Mouse (Mus musculus) olfactory bulb, adult 2 months (tissue): ENCODE measurements at regions not wholly inside any gene's neighbourhood (a gene's known extent, or its start where the extent isn't known, plus 50 kb on each side); places are given as distances from the start of the nearest gene placed in this dataset.

ENCODE experiments used
- CTCF ChIP-seq: fragments of 200-500 bp; IDR thresholded peaks from 2 replicates; pipeline ENCODE4 v1.5.1; 2012; ENCODE audit warnings: low read depth, mild to moderate bottlenecking, low read length, moderate library complexity; ENCODE audit not compliant: insufficient read depth
- POLR2A ChIP-seq: fragments of 200-500 bp; IDR thresholded peaks from 2 replicates; pipeline ENCODE4 v1.6.1; 2012; ENCODE audit warnings: mild to moderate bottlenecking, low read depth, low read length, moderate library complexity; ENCODE audit not compliant: insufficient read depth

DNA sequence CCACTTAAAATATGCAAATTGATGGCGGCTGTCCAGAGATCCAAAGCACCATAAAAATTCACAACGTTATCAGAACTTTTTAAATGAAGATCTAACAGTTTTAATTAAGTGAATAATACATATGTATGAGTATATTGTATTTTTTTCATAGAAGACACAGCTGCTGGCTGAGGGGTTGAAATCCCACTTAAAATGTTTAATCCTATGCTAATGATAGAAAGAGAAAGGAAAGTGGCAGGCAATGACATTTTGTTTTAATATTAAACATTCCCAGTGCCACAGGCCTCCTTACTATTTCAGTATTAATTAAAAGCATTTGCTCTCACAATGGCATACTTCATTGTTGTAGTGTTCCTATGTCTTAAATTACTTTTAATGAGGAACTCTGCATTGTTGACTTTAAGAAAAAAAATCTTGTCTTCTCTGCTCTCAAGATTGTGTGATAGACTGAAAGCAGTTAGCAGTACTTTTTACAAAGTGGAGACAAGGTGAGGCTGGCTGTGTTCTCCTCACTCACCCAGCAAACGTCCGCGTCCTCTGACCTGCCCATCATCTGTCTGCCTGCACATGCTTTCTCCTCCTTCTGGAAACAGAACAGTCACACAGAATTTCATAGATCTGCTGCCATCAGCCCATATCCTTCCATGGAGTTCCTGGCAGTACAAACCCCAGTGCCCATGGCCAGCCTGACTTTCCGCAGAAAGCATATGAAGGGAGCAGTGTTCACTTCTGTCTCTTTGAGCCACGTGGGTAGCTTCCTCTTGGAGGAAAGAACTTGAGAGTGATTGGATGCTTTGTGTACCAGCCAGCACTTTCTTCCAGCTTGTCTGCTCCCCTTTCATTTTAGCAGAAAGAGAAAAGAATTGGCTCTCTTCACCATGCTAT, 173.7 kb downstream of the Gnat3 start:
- TF ChIP-seq CTCF: no peak
- TF ChIP-seq POLR2A: no peak
